Mouse (Mus musculus) spleen, postnatal 10 days (tissue): ENCODE results near the gene Llgl2.

Experiments used
- DNase-seq, 2 experiments: peaks; one replicate each; pipeline ENCODE4 v3.0.0; 2021 to 2022; ENCODE audit warnings: low spot score in 2 of 2

The Llgl2 gene

GRCm38 (mm10) chr11:115823774-115824740 lies at the start of gene Llgl2:
Gene Llgl2 (plus strand): TSS chr11:115824049.
- DNase-seq = peak; percentile 79 to 93

GRCm38 (mm10) chr11:115774653-115775052 lies 49.2 kb upstream of the Llgl2 start:
- no peak for DNase-seq

GRCm38 (mm10) chr11:115775821-115776665 lies 47.8 kb upstream of the Llgl2 start:
- DNase-seq = no peak

GRCm38 (mm10) chr11:115776954-115777353 lies 46.9 kb upstream of the Llgl2 start:
- DNase-seq = no peak

- DNase-seq = no peak
These were observed 46.1 kb upstream of the Llgl2 start for GRCm38 (mm10) chr11:115777487-115778335.

GRCm38 (mm10) chr11:115779038-115779571 lies 44.7 kb upstream of the Llgl2 start:
- DNase-seq = peak; percentile 53 to 64

GRCm38 (mm10) chr11:115780141-115781070 lies 43.4 kb upstream of the Llgl2 start:
- DNase-seq = no peak

GRCm38 (mm10) chr11:115786473-115786872 lies 37.4 kb upstream of the Llgl2 start:
- no peak for DNase-seq

GRCm38 (mm10) chr11:115789787-115790186 lies 34.1 kb upstream of the Llgl2 start:
- DNase-seq = no peak

- no peak for DNase-seq
These were observed 31.9 kb upstream of the Llgl2 start for GRCm38 (mm10) chr11:115791919-115792318.

- no peak for DNase-seq
These were observed 31.5 kb upstream of the Llgl2 start for GRCm38 (mm10) chr11:115792353-115792752.

- DNase-seq = no peak
These were observed 27.0 kb upstream of the Llgl2 start for GRCm38 (mm10) chr11:115796898-115797297.

GRCm38 (mm10) chr11:115797665-115798064 lies 26.2 kb upstream of the Llgl2 start:
- DNase-seq = no peak

- DNase-seq = no peak
These were observed 22.9 kb upstream of the Llgl2 start for GRCm38 (mm10) chr11:115800981-115801380.

GRCm38 (mm10) chr11:115803072-115803709 lies 20.7 kb upstream of the Llgl2 start:
- no peak for DNase-seq

- peak in 1 of 2 experiments; percentile 53 for DNase-seq
These were observed 18.8 kb upstream of the Llgl2 start for GRCm38 (mm10) chr11:115805005-115805404.

- DNase-seq = no peak
These were observed 17.7 kb upstream of the Llgl2 start for GRCm38 (mm10) chr11:115806154-115806553.

- no peak for DNase-seq
These were observed 16.5 kb upstream of the Llgl2 start for GRCm38 (mm10) chr11:115807306-115807705.

GRCm38 (mm10) chr11:115807971-115808370 lies 15.9 kb upstream of the Llgl2 start:
- no peak for DNase-seq
